In the genomic region with DNA sequence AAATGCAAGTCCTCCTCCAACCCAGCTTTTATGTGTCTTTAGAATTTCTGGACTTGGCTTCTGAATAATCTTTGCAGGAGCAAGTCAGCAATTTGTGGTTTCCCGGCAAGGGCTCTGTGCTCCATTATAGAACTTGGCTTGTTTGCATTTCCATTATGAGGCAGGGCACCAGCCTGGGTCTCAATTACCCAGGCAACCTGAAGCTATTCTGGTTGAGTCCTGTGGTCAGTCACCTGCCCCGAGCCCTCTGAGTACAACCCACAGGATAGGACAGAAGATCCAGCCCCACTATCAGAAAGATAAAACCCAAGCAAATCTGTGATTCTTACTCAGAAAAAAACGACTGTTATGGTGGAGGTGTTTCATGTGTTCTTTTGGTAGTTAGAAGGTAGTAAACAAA, we compare ENCODE assay signal across 20 mouse cellular contexts. TPM values are rescaled to one million over a fixed set of nuclear protein-coding genes. Genes with fewer than 3 reads are reported as not detected.
DNase-seq lines count a peak whose midpoint lies in the region; ATAC-seq and TF ChIP-seq lines count a peak whose summit lies in the region.
"Had no signal": no experiment of that assay in that cellular context is flagged by ENCODE, and none has a peak within 500 bp of the region (broad histone marks: within the 10 kb centered on the region; RNA-seq: fewer than 3 reads in every experiment).

No protein-coding gene starts in this region.

- no peak for TF ChIP-seq EP300 in stomach, postnatal 0 days (optimal IDR thresholded peaks at IDR 0.05)

- H3K9ac ChIP-seq in forebrain, embryonic 11.5 days (ENCODE audit: low read length): no peak overlapping the region
- no peak overlapping the region for H3K9ac ChIP-seq in forebrain, embryonic 14.5 days (ENCODE audit: low read length)
- no peak overlapping the region for H3K9ac ChIP-seq in heart, embryonic 12.5 days
- H3K9ac ChIP-seq in stomach, postnatal 0 days (ENCODE audit: low read length): no peak overlapping the region
- H3K9ac ChIP-seq: embryonic facial prominence, embryonic 13.5 days; forebrain, embryonic 12.5 days; forebrain, embryonic 15.5 days; forebrain, postnatal 0 days had no signal

- H3K27ac ChIP-seq in forebrain, embryonic 11.5 days (ENCODE audit: low read depth, low read length): no peak overlapping the region
- no peak overlapping the region for H3K27ac ChIP-seq in forebrain, embryonic 14.5 days (ENCODE audit: low read depth, low read length)
- H3K27ac ChIP-seq in heart, embryonic 10.5 days: no peak overlapping the region
- H3K27ac ChIP-seq in heart, embryonic 12.5 days (ENCODE audit: poor library complexity, severe bottlenecking): no peak overlapping the region
- no peak overlapping the region for H3K27ac ChIP-seq in stomach, postnatal 0 days (replicated peaks)
- H3K27ac ChIP-seq: embryonic facial prominence, embryonic 13.5 days; forebrain, embryonic 12.5 days; forebrain, embryonic 15.5 days had no signal

- H3K9me3 ChIP-seq in forebrain, embryonic 11.5 days (ENCODE audit: control insufficient read depth, low read length): no peaks in the 10 kb centered on the region
- no peaks in the 10 kb centered on the region for H3K9me3 ChIP-seq in forebrain, embryonic 14.5 days (replicated peaks; ENCODE audit: control insufficient read depth, low read length)
- no peaks in the 10 kb centered on the region for H3K9me3 ChIP-seq in heart, embryonic 10.5 days
- H3K9me3 ChIP-seq in heart, embryonic 12.5 days (replicated peaks): no peaks in the 10 kb centered on the region
- no peaks in the 10 kb centered on the region for H3K9me3 ChIP-seq in stomach, postnatal 0 days (ENCODE audit: control insufficient read depth, low read length)
- H3K9me3 ChIP-seq: embryonic facial prominence, embryonic 13.5 days; forebrain, embryonic 12.5 days; forebrain, embryonic 15.5 days; G1E had no signal

- H3K4me2 ChIP-seq in forebrain, embryonic 11.5 days (ENCODE audit: low read depth, low read length, severe bottlenecking): no peak overlapping the region
- H3K4me2 ChIP-seq in forebrain, embryonic 14.5 days (ENCODE audit: low read length): no peak overlapping the region
- H3K4me2 ChIP-seq in heart, embryonic 12.5 days: no peak overlapping the region
- no peak overlapping the region for H3K4me2 ChIP-seq in stomach, postnatal 0 days (replicated peaks; ENCODE audit: low read depth)
- H3K4me2 ChIP-seq: embryonic facial prominence, embryonic 13.5 days; forebrain, embryonic 12.5 days; forebrain, embryonic 15.5 days had no signal

- no peak for ATAC-seq in cerebellum, adult (ENCODE audit: insufficient number of reproducible peaks, low FRiP score, low TSS enrichment)
- ATAC-seq in forebrain, embryonic 11.5 days (replicated peaks; ENCODE audit: low FRiP score): no peak
- ATAC-seq in forebrain, embryonic 14.5 days: no peak
- ATAC-seq in heart, embryonic 12.5 days (ENCODE audit: insufficient number of reproducible peaks, low FRiP score): no peak
- no peak for ATAC-seq in stomach, postnatal 0 days (ENCODE audit: low FRiP score, low TSS enrichment)
- ATAC-seq: forebrain, embryonic 15.5 days; forebrain, postnatal 0 days; Patski had no signal

- DNase-seq in cerebellum, adult 11-12 months: peak; percentile 0
- DNase-seq in forebrain, embryonic 11.5 days (ENCODE audit: low spot score): peak; percentile 13
- no peak for DNase-seq in forebrain, embryonic 14.5 days (ENCODE audit: low spot score)
- peak; percentile 61 for DNase-seq in heart, embryonic 10.5 days (ENCODE audit: low spot score)
- peak; percentile 7 for DNase-seq in stomach, postnatal 0 days (ENCODE audit: low spot score)
- DNase-seq: adrenal gland, adult 8-10 months; cerebellum, adult 11 months; cerebellum, adult 2 months; cerebellum, adult 9-10 months; forebrain, postnatal 0 days had no signal

- no peaks in the 10 kb centered on the region for H3K36me3 ChIP-seq in forebrain, embryonic 11.5 days (ENCODE audit: control insufficient read depth, insufficient read depth, low read length)
- no peaks in the 10 kb centered on the region for H3K36me3 ChIP-seq in forebrain, embryonic 14.5 days (ENCODE audit: control insufficient read depth, insufficient read depth, low read length)
- no peaks in the 10 kb centered on the region for H3K36me3 ChIP-seq in heart, embryonic 10.5 days
- H3K36me3 ChIP-seq in heart, embryonic 12.5 days: no peaks in the 10 kb centered on the region
- H3K36me3 ChIP-seq in stomach, postnatal 0 days (ENCODE audit: control insufficient read depth, insufficient read depth, low read length): no peaks in the 10 kb centered on the region
- H3K36me3 ChIP-seq: embryonic facial prominence, embryonic 13.5 days; forebrain, embryonic 12.5 days; forebrain, embryonic 15.5 days; G1E had no signal

- TF ChIP-seq CTCF in stomach, postnatal 0 days (IDR thresholded peaks at IDR 0.05; ENCODE audit: low read depth): no peak

- no peaks in the 10 kb centered on the region for H3K4me1 ChIP-seq in forebrain, embryonic 11.5 days (replicated peaks; ENCODE audit: control insufficient read depth, insufficient read depth, low read length)
- no peaks in the 10 kb centered on the region for H3K4me1 ChIP-seq in forebrain, embryonic 14.5 days (ENCODE audit: control insufficient read depth, insufficient read depth, low read length)
- no peaks in the 10 kb centered on the region for H3K4me1 ChIP-seq in heart, embryonic 10.5 days
- 0 out of 2 replicates have a peak, but pooled peaks cover 4% of the 10 kb centered on the region for H3K4me1 ChIP-seq in heart, embryonic 12.5 days (replicated peaks)
- no peaks in the 10 kb centered on the region for H3K4me1 ChIP-seq in stomach, postnatal 0 days (replicated peaks; ENCODE audit: control insufficient read depth, insufficient read depth)
- H3K4me1 ChIP-seq: embryonic facial prominence, embryonic 13.5 days; forebrain, embryonic 12.5 days; forebrain, embryonic 15.5 days had no signal

- H3K4me3 ChIP-seq in forebrain, embryonic 11.5 days (ENCODE audit: low read depth, low read length): no peak overlapping the region
- no peak overlapping the region for H3K4me3 ChIP-seq in forebrain, embryonic 14.5 days (ENCODE audit: low read depth, low read length)
- no peak overlapping the region for H3K4me3 ChIP-seq in heart, embryonic 10.5 days
- no peak overlapping the region for H3K4me3 ChIP-seq in heart, embryonic 12.5 days
- H3K4me3 ChIP-seq in stomach, postnatal 0 days (ENCODE audit: low read depth, low read length): no peak overlapping the region
- H3K4me3 ChIP-seq: embryonic facial prominence, embryonic 13.5 days; forebrain, embryonic 12.5 days; forebrain, embryonic 15.5 days had no signal

- no peaks in the 10 kb centered on the region for H3K27me3 ChIP-seq in forebrain, embryonic 11.5 days (ENCODE audit: control insufficient read depth, insufficient read depth, low read length)
- H3K27me3 ChIP-seq in forebrain, embryonic 14.5 days (replicated peaks; ENCODE audit: control insufficient read depth, insufficient read depth, low read length): no peaks in the 10 kb centered on the region
- 0 out of 2 replicates have a peak, but pooled peaks cover 6% of the 10 kb centered on the region for H3K27me3 ChIP-seq in heart, embryonic 10.5 days (ENCODE audit: insufficient read depth, poor library complexity, severe bottlenecking)
- no peaks in the 10 kb centered on the region for H3K27me3 ChIP-seq in heart, embryonic 12.5 days (replicated peaks)
- H3K27me3 ChIP-seq in stomach, postnatal 0 days (ENCODE audit: control insufficient read depth, insufficient read depth, low read length): no peaks in the 10 kb centered on the region
- H3K27me3 ChIP-seq: CH12.LX; embryonic facial prominence, embryonic 13.5 days; forebrain, embryonic 12.5 days; forebrain, embryonic 15.5 days had no signal

- WGBS in forebrain, embryonic 11.5 days: 53% methylated on average over 3 of the region's 3 CpGs
- WGBS in forebrain, embryonic 14.5 days: 44% methylated on average over 3 of the region's 3 CpGs
- WGBS in heart, embryonic 10.5 days: 56% methylated on average over 3 of the region's 3 CpGs
- WGBS in heart, embryonic 12.5 days: 54% methylated on average over 3 of the region's 3 CpGs
- WGBS in stomach, postnatal 0 days: 44% methylated on average over 3 of the region's 3 CpGs

RNA-seq across cellular contexts. Expression of a gene that starts 10.5 kb away (rescaled TPM):
- 44.1 and 44.6 TPM in 2 replicates for polyA plus RNA-seq in forebrain, embryonic 11.5 days (2014; fragmentation: Nextera tagmentation; extraction: Ambion mirVana)
- 15.3 and 18.7 TPM in 2 replicates for polyA plus RNA-seq in forebrain, embryonic 14.5 days (2014; fragmentation: Nextera tagmentation; extraction: Ambion mirVana)
- polyA plus RNA-seq in heart, embryonic 10.5 days (2016; fragmentation: Nextera tagmentation; extraction: Ambion mirVana): 47.3 and 53.4 TPM in 2 replicates
- polyA plus RNA-seq in heart, embryonic 12.5 days (2016; fragmentation: Nextera tagmentation; extraction: Ambion mirVana): 35.0 and 38.7 TPM in 2 replicates
- 14.6 and 15.3 TPM in 2 replicates for polyA plus RNA-seq in stomach, postnatal 0 days (2015; fragmentation: Nextera tagmentation; extraction: Ambion mirVana)

RNA-seq across cellular contexts. Expression of a gene that starts 28.8 kb away (rescaled TPM):
- polyA plus RNA-seq in forebrain, embryonic 11.5 days (2014; fragmentation: Nextera tagmentation; extraction: Ambion mirVana): 4.7 and 4.8 TPM in 2 replicates
- 7.5 and 7.9 TPM in 2 replicates for polyA plus RNA-seq in forebrain, embryonic 14.5 days (2014; fragmentation: Nextera tagmentation; extraction: Ambion mirVana)
- 4.1 and 4.6 TPM in 2 replicates for polyA plus RNA-seq in heart, embryonic 10.5 days (2016; fragmentation: Nextera tagmentation; extraction: Ambion mirVana)
- 4.0 and 4.9 TPM in 2 replicates for polyA plus RNA-seq in heart, embryonic 12.5 days (2016; fragmentation: Nextera tagmentation; extraction: Ambion mirVana)
- 2.0 TPM in 2 replicates for polyA plus RNA-seq in stomach, postnatal 0 days (2015; fragmentation: Nextera tagmentation; extraction: Ambion mirVana)

RNA-seq across cellular contexts. Expression of a gene that starts 29.1 kb away (rescaled TPM):
- 2.8 and 2.9 TPM in 2 replicates for polyA plus RNA-seq in forebrain, embryonic 11.5 days (2014; fragmentation: Nextera tagmentation; extraction: Ambion mirVana)
- 4.0 and 4.1 TPM in 2 replicates for polyA plus RNA-seq in forebrain, embryonic 14.5 days (2014; fragmentation: Nextera tagmentation; extraction: Ambion mirVana)
- 1.1 and 2.3 TPM in 2 replicates for polyA plus RNA-seq in heart, embryonic 10.5 days (2016; fragmentation: Nextera tagmentation; extraction: Ambion mirVana)
- polyA plus RNA-seq in heart, embryonic 12.5 days (2016; fragmentation: Nextera tagmentation; extraction: Ambion mirVana): 1.4 and 1.8 TPM in 2 replicates
- 0.53 and 0.62 TPM in 2 replicates for polyA plus RNA-seq in stomach, postnatal 0 days (2015; fragmentation: Nextera tagmentation; extraction: Ambion mirVana)

RNA-seq across cellular contexts. Expression of a gene that starts 38.8 kb away (rescaled TPM):
- 307 and 339 TPM in 2 replicates for polyA plus RNA-seq in forebrain, embryonic 11.5 days (2014; fragmentation: Nextera tagmentation; extraction: Ambion mirVana)
- 473 and 569 TPM in 2 replicates for polyA plus RNA-seq in forebrain, embryonic 14.5 days (2014; fragmentation: Nextera tagmentation; extraction: Ambion mirVana)
- polyA plus RNA-seq in heart, embryonic 10.5 days (2016; fragmentation: Nextera tagmentation; extraction: Ambion mirVana): 380 and 484 TPM in 2 replicates
- 580 TPM in 2 replicates for polyA plus RNA-seq in heart, embryonic 12.5 days (2016; fragmentation: Nextera tagmentation; extraction: Ambion mirVana)
- polyA plus RNA-seq in stomach, postnatal 0 days (2015; fragmentation: Nextera tagmentation; extraction: Ambion mirVana): 415 and 439 TPM in 2 replicates

RNA-seq across cellular contexts. Expression of a gene that starts 56.6 kb away (rescaled TPM):
- polyA plus RNA-seq in forebrain, embryonic 11.5 days (2014; fragmentation: Nextera tagmentation; extraction: Ambion mirVana): 0.28 TPM in 1 of 2 replicates, not detected in the other
- 3.2 and 3.7 TPM in 2 replicates for polyA plus RNA-seq in forebrain, embryonic 14.5 days (2014; fragmentation: Nextera tagmentation; extraction: Ambion mirVana)
- polyA plus RNA-seq in heart, embryonic 10.5 days (2016; fragmentation: Nextera tagmentation; extraction: Ambion mirVana): 0.43 and 0.51 TPM in 2 replicates
- polyA plus RNA-seq in heart, embryonic 12.5 days (2016; fragmentation: Nextera tagmentation; extraction: Ambion mirVana): 0.34 and 0.63 TPM in 2 replicates
- polyA plus RNA-seq in stomach, postnatal 0 days (2015; fragmentation: Nextera tagmentation; extraction: Ambion mirVana): 1.4 and 1.5 TPM in 2 replicates
- polyA plus RNA-seq: activated CD4-positive, CD25-positive, alpha-beta regulatory T cell, adult 4 months; embryonic facial prominence, embryonic 11.5 days; G1E had no signal
